Mouse (Mus musculus) stomach, embryonic 14.5 days (tissue): ENCODE results near the gene Klk12. TPM values are rescaled to one million over a fixed set of nuclear protein-coding genes. Genes with fewer than 3 reads are reported as not detected.

Experiments used
- ATAC-seq: fragments of 200-750 bp; cut with Nextera tagmentation; 2 replicates; pipeline ENCODE4 v1.8.0; 2017; ENCODE audit warnings: low read depth, moderate TSS enrichment; ENCODE audit not compliant: insufficient number of reproducible peaks, insufficient read depth, low FRiP score
- H3K27ac ChIP-seq: fragments of 300-500 bp; sonication (generic); 2 replicates; pipeline ENCODE4 v1.5.1; 2014; ENCODE audit warnings: mild to moderate bottlenecking, low read length, moderate library complexity, mixed read lengths
- H3K27me3 ChIP-seq: fragments of 300-500 bp; sonication (generic); 2 replicates; pipeline ENCODE4 v1.6.1; 2014; ENCODE audit warnings: low read length, control low read depth, mixed read lengths; ENCODE audit not compliant: control insufficient read depth, insufficient read depth
- H3K36me3 ChIP-seq: fragments of 300-500 bp; sonication (generic); 2 replicates; pipeline ENCODE4 v1.6.1; 2014; ENCODE audit warnings: mild to moderate bottlenecking, control low read depth, low read length, moderate library complexity, mixed read lengths; ENCODE audit not compliant: control insufficient read depth, insufficient read depth
- H3K4me1 ChIP-seq: fragments of 300-500 bp; sonication (generic); 2 replicates; pipeline ENCODE4 v1.6.1; 2014; ENCODE audit warnings: low read length, control low read depth, mixed read lengths; ENCODE audit not compliant: control insufficient read depth, insufficient read depth
- H3K4me2 ChIP-seq: fragments of 300-500 bp; sonication (generic); replicated peaks from 2 replicates; pipeline ENCODE4 v1.6.1; 2014; ENCODE audit warnings: low read depth, low read length, control low read depth
- H3K4me3 ChIP-seq: fragments of 300-500 bp; sonication (generic); 2 replicates; pipeline ENCODE4 v1.5.1; 2014; ENCODE audit warnings: low read depth, low read length, control low read depth
- H3K9ac ChIP-seq: fragments of 300-500 bp; sonication (generic); replicated peaks from 2 replicates; pipeline ENCODE4 v1.6.1; 2014; ENCODE audit warnings: low read depth, mild to moderate bottlenecking, control low read depth, low read length, moderate library complexity, mixed read lengths
- H3K9me3 ChIP-seq: fragments of 300-500 bp; sonication (generic); 2 replicates; pipeline ENCODE4 v1.6.1; 2016; ENCODE audit warnings: low read depth, low read length, control low read depth; ENCODE audit not compliant: control insufficient read depth
- WGBS: fragments of 180-500 bp; shearing (Covaris S2); extraction: QIAGEN DNeasy Blood & Tissue Kit; methylation state at CpG from one replicate; pipeline ENCODE4 v1.1.7; 2014; 5-methylcytosine and 5-hydroxymethylcytosine counted together
- polyA plus RNA-seq: library from polyadenylated mRNA; unstranded; fragments of >200 nt; fragmentation: Nextera tagmentation; extraction: Ambion mirVana; gene quantifications from 2 replicates; pipeline ENCODE4 v1.2.1, GENCODE M21; 2014

The Klk12 gene
- polyA plus RNA-seq, 1 experiment from 2014 or later: 0.27 TPM

- Histone ChIP-seq H3K9me3 (no peaks in the 10 kb centered on the region), H3K4me2 (no peak overlapping the region), H3K9ac (no peak overlapping the region), H3K27me3 (no peaks in the 10 kb centered on the region), H3K36me3 (no peaks in the 10 kb centered on the region), H3K4me1 (no peaks in the 10 kb centered on the region), H3K4me3 (no peak overlapping the region), H3K27ac (peak overlapping the region; percentile 58; the same call in 1 of the 2 replicates)
- 58% methylated on average over 6 of the region's 6 CpGs for WGBS
- ATAC-seq: peak; percentile 50; the same call in 1 of the 2 replicates
These were observed 6.1 kb downstream of the Klk12 start for GRCm38 (mm10) chr7:43774802-43775201.

GRCm38 (mm10) chr7:43775311-43776057 is 6.8 kb downstream of the Klk12 start:
- Histone ChIP-seq H3K9me3 (no peaks in the 10 kb centered on the region), H3K27me3 (no peaks in the 10 kb centered on the region), H3K27ac (peak overlapping the region; percentile 58; the same call in 1 of the 2 replicates), H3K4me2 (no peak overlapping the region), H3K4me3 (no peak overlapping the region), H3K36me3 (no peaks in the 10 kb centered on the region), H3K9ac (no peak overlapping the region), H3K4me1 (no peaks in the 10 kb centered on the region)
- ATAC-seq: no peak
- 48% methylated on average over 5 of the region's 7 CpGs for WGBS

- H3K9me3 ChIP-seq: no peaks in the 10 kb centered on the region
- no peaks in the 10 kb centered on the region for H3K4me1 ChIP-seq
- H3K4me2 ChIP-seq: no peak overlapping the region
- no peak overlapping the region for H3K27ac ChIP-seq
- no peaks in the 10 kb centered on the region for H3K27me3 ChIP-seq
- no peak for ATAC-seq
- 80% methylated on average over 5 of the region's 5 CpGs for WGBS
- H3K9ac ChIP-seq: no peak overlapping the region
- H3K4me3 ChIP-seq: no peak overlapping the region
- H3K36me3 ChIP-seq: no peaks in the 10 kb centered on the region
These were observed 7.8 kb downstream of the Klk12 start for GRCm38 (mm10) chr7:43776506-43776905.

- ATAC-seq: no peak
- Histone ChIP-seq H3K4me3 (no peak overlapping the region), H3K9me3 (no peaks in the 10 kb centered on the region), H3K4me1 (0 out of 2 replicates have a peak, but pooled peaks cover 2% of the 10 kb centered on the region), H3K27ac (no peak overlapping the region), H3K4me2 (no peak overlapping the region), H3K27me3 (no peaks in the 10 kb centered on the region), H3K9ac (no peak overlapping the region), H3K36me3 (no peaks in the 10 kb centered on the region)
- WGBS: 82% methylated on average over 12 of the region's 12 CpGs
These were observed 8.7 kb downstream of the Klk12 start for GRCm38 (mm10) chr7:43777423-43777822.

- Histone ChIP-seq H3K4me2 (no peak overlapping the region), H3K9me3 (no peaks in the 10 kb centered on the region), H3K27me3 (no peaks in the 10 kb centered on the region), H3K36me3 (no peaks in the 10 kb centered on the region), H3K4me3 (no peak overlapping the region), H3K27ac (no peak overlapping the region), H3K9ac (no peak overlapping the region), H3K4me1 (0 out of 2 replicates have a peak, but pooled peaks cover 5% of the 10 kb centered on the region)
- WGBS: 88% methylated on average over 10 of the region's 10 CpGs
- no peak for ATAC-seq
These were observed 9.7 kb downstream of the Klk12 start for GRCm38 (mm10) chr7:43778176-43778970.

- no peaks in the 10 kb centered on the region for H3K36me3 ChIP-seq
- no peak overlapping the region for H3K27ac ChIP-seq
- H3K4me3 ChIP-seq: no peak overlapping the region
- H3K4me1 ChIP-seq: 0 out of 2 replicates have a peak, but pooled peaks cover 5% of the 10 kb centered on the region
- H3K4me2 ChIP-seq: no peak overlapping the region
- no peaks in the 10 kb centered on the region for H3K27me3 ChIP-seq
- no peak for ATAC-seq
- WGBS: 52% methylated on average over 6 of the region's 6 CpGs
- H3K9ac ChIP-seq: no peak overlapping the region
- H3K9me3 ChIP-seq: no peaks in the 10 kb centered on the region
These were observed 11.5 kb downstream of the Klk12 start for GRCm38 (mm10) chr7:43780241-43780640.

GRCm38 (mm10) chr7:43780746-43781145 is 12.0 kb downstream of the Klk12 start, which contains the start of gene Klk10:
Klk10 (plus strand) TSS chr7:43781035.
- no peak within 1 kb of the TSS for H3K4me3 ChIP-seq
- H3K4me1 ChIP-seq: 0 out of 2 replicates have a peak, but pooled peaks cover 5% of the 10 kb centered on the region
- H3K9me3 ChIP-seq: no peaks in the 10 kb centered on the region
- WGBS: 29% methylated on average over 5 of the region's 5 CpGs
- no peaks in the 10 kb centered on the region for H3K36me3 ChIP-seq
- no peak within 1 kb of the TSS for H3K9ac ChIP-seq
- H3K27ac ChIP-seq: no peak within 1 kb of the TSS
- H3K4me2 ChIP-seq: no peak within 1 kb of the TSS
- no peak for ATAC-seq
- no peaks in the 10 kb centered on the region for H3K27me3 ChIP-seq

GRCm38 (mm10) chr7:43781541-43781940 is 12.8 kb downstream of the Klk12 start:
- H3K27me3 ChIP-seq: no peaks in the 10 kb centered on the region
- WGBS: 80% methylated on average over 11 of the region's 11 CpGs
- H3K9me3 ChIP-seq: no peaks in the 10 kb centered on the region
- H3K4me3 ChIP-seq: no peak overlapping the region
- no peak overlapping the region for H3K4me2 ChIP-seq
- no peak for ATAC-seq
- H3K4me1 ChIP-seq: 0 out of 2 replicates have a peak, but pooled peaks cover 5% of the 10 kb centered on the region
- H3K36me3 ChIP-seq: no peaks in the 10 kb centered on the region
- no peak overlapping the region for H3K27ac ChIP-seq
- H3K9ac ChIP-seq: no peak overlapping the region
